Mouse (Mus musculus): ENCODE measurements around the gene Gm17509.
"Not testable (repeated sequence)": the region's sequence is repeated elsewhere in the genome, so short reads cannot be mapped to it uniquely, and the experiment has no call there.

DNA sequence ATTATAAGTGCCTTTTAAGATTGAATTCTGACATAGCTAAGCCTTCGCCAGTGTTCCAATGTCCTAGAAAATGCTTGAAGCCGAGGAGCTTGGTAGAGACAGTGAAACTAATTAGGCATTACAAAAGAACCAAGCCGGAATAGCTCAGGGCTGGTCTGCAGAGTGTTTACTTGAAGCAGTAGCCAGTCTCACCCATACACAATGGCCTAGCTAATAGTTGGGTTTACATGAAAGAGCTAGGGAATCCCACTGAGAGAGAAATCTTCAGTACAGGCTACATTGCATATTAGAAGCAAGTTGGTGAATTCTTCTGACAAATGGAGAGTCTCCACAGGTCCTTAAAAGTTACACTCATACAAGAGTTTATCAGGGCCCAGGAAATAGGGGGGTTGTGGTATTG is 40.0 kb downstream of the Gm17509 start:
- not testable (repeated sequence) for TF ChIP-seq POLR2A (IDR thresholded peaks at IDR 0.05; ENCODE audit: low read depth, low read length); CTCF (IDR thresholded peaks at IDR 0.05; ENCODE audit: extremely low read depth, insufficient read depth, insufficient read length, insufficient replicate concordance)
